Mouse (Mus musculus) bone marrow, adult 2 months (tissue): ENCODE results near the gene Lmbrd2.

ENCODE experiments used
- CTCF ChIP-seq: fragments of 200-500 bp; IDR thresholded peaks from 2 replicates; pipeline ENCODE4 v1.5.1; 2011; ENCODE audit warnings: low read length, control low read depth; ENCODE audit not compliant: control insufficient read depth, insufficient read depth
- POLR2A ChIP-seq: fragments of 200-500 bp; IDR thresholded peaks from 2 replicates; pipeline ENCODE4 v1.6.1; 2011; ENCODE audit warnings: low read depth, mild to moderate bottlenecking, control low read depth, low read length, borderline replicate concordance; ENCODE audit not compliant: control insufficient read depth

GRCm38 (mm10) chr15:9130772-9131498 lies 9.4 kb upstream of the Lmbrd2 start:
- TF ChIP-seq CTCF: no peak
- TF ChIP-seq POLR2A: no peak
